32 mouse cellular contexts compared by ENCODE assay signal in genomic region chr19:57948489-57948888, GRCm38 (mm10).
"Had no signal": no experiment of that assay in that cellular context is flagged by ENCODE, and none has a peak within 500 bp of the region (broad histone marks: within the 10 kb centered on the region; RNA-seq: fewer than 3 reads in every experiment).

No protein-coding gene starts in this region.

- H3K27ac ChIP-seq: limb, embryonic 10.5 days; limb, embryonic 12.5 days; limb, embryonic 13.5 days; limb, embryonic 15.5 days; liver, embryonic 12.5 days; liver, embryonic 13.5 days; liver, embryonic 14.5 days; liver, embryonic 15.5 days; lung, embryonic 15.5 days; macrophage; midbrain, embryonic 10.5 days; midbrain, embryonic 12.5 days; midbrain, embryonic 13.5 days; midbrain, embryonic 15.5 days; neural tube, embryonic 12.5 days had no signal

- H3K9ac ChIP-seq: limb, embryonic 12.5 days; limb, embryonic 13.5 days; limb, embryonic 15.5 days; liver, embryonic 12.5 days; liver, embryonic 13.5 days; liver, embryonic 14.5 days; liver, embryonic 15.5 days; liver, postnatal 0 days; lung, embryonic 14.5 days; lung, embryonic 15.5 days; midbrain, embryonic 12.5 days; midbrain, embryonic 13.5 days; midbrain, embryonic 15.5 days; neural tube, embryonic 12.5 days had no signal

- H3K27me3 ChIP-seq: limb, embryonic 12.5 days; limb, embryonic 13.5 days; limb, embryonic 15.5 days; liver, embryonic 12.5 days; liver, embryonic 13.5 days; liver, embryonic 15.5 days; lung, embryonic 15.5 days; megakaryocyte, embryonic 14.5 days; midbrain, embryonic 12.5 days; midbrain, embryonic 13.5 days; midbrain, embryonic 15.5 days; neural tube, embryonic 12.5 days had no signal

- DNase-seq: left cerebral cortex, postnatal 4 days; liver; liver, embryonic 13.5 days; liver, postnatal 0 days; lung, adult 18-20 months; lung, adult 2 months; lung, embryonic 14.5 days; lung, postnatal 10 days; lung, postnatal 14 days; lung, postnatal 36 days; lung, postnatal 4 days; midbrain, embryonic 14.5 days had no signal

- H3K4me3 ChIP-seq: limb, embryonic 10.5 days; limb, embryonic 12.5 days; limb, embryonic 13.5 days; limb, embryonic 15.5 days; liver, embryonic 12.5 days; liver, embryonic 13.5 days; liver, embryonic 15.5 days; lung, embryonic 15.5 days; megakaryocyte, embryonic 14.5 days; midbrain, embryonic 10.5 days; midbrain, embryonic 12.5 days; midbrain, embryonic 13.5 days; midbrain, embryonic 15.5 days; myocyte; neural tube, embryonic 12.5 days had no signal

- H3K9me3 ChIP-seq: limb, embryonic 10.5 days; limb, embryonic 12.5 days; limb, embryonic 13.5 days; limb, embryonic 15.5 days; liver, embryonic 12.5 days; liver, embryonic 13.5 days; liver, embryonic 15.5 days; midbrain, embryonic 10.5 days; midbrain, embryonic 12.5 days; midbrain, embryonic 13.5 days; midbrain, embryonic 15.5 days; neural tube, embryonic 12.5 days had no signal

- ATAC-seq: liver, embryonic 12.5 days; liver, postnatal 0 days; lung, postnatal 0 days; midbrain, embryonic 15.5 days; midbrain, embryonic 16.5 days had no signal

- H3K4me2 ChIP-seq: limb, embryonic 12.5 days; limb, embryonic 13.5 days; limb, embryonic 15.5 days; liver, embryonic 11.5 days; liver, embryonic 12.5 days; liver, embryonic 13.5 days; liver, embryonic 15.5 days; lung, embryonic 14.5 days; lung, embryonic 15.5 days; midbrain, embryonic 11.5 days; midbrain, embryonic 12.5 days; midbrain, embryonic 13.5 days; midbrain, embryonic 15.5 days; neural tube, embryonic 12.5 days had no signal

- H3K36me3 ChIP-seq: limb, embryonic 15.5 days; liver, embryonic 12.5 days; liver, embryonic 13.5 days; lung, embryonic 15.5 days; midbrain, embryonic 12.5 days; midbrain, embryonic 13.5 days; midbrain, embryonic 15.5 days; neural tube, embryonic 12.5 days had no signal

- H3K4me1 ChIP-seq: limb, embryonic 10.5 days; limb, embryonic 12.5 days; limb, embryonic 13.5 days; limb, embryonic 15.5 days; lung, embryonic 15.5 days; megakaryocyte, embryonic 14.5 days; midbrain, embryonic 10.5 days; midbrain, embryonic 15.5 days had no signal
